ENCODE assay signal across 10 mouse cellular contexts in the genomic region with DNA sequence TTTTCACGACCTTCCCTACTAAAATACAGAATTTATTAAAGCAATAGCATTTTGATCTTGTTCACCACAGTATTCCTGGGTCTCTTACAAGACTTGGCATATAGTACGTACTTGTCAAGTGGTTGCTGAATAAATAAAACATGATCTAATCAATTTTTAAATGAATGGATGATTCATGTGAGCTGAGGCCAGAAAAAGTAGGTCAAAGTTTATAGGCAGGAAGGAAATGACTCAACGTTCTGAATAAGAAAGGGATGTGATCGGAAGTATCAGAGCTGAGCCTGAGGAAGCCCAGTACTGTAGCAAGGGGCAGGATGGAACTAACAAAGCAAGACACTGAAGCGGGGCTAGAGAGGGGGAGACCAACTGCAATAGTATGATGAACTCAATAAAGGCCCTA.
DNase-seq lines count a peak whose midpoint lies in the region; ATAC-seq and TF ChIP-seq lines count a peak whose summit lies in the region.
"Had no signal": no experiment of that assay in that cellular context is flagged by ENCODE, and none has a peak within 500 bp of the region (broad histone marks: within the 10 kb centered on the region; RNA-seq: fewer than 3 reads in every experiment).

No protein-coding gene starts in this region.

- H3K27me3 ChIP-seq in lung, embryonic 14.5 days (ENCODE audit: insufficient read depth, low read length): no peaks in the 10 kb centered on the region
- H3K27me3 ChIP-seq in lung, postnatal 0 days (replicated peaks; ENCODE audit: insufficient read depth, low read length): no peaks in the 10 kb centered on the region
- no peaks in the 10 kb centered on the region for H3K27me3 ChIP-seq in intestine, embryonic 15.5 days (replicated peaks)
- no peaks in the 10 kb centered on the region for H3K27me3 ChIP-seq in forebrain, postnatal 0 days (ENCODE audit: insufficient read depth, low read length)
- H3K27me3 ChIP-seq: limb, embryonic 13.5 days had no signal

- peak; percentile 38 for DNase-seq in gastrocnemius, adult 18-20 months (ENCODE audit: low spot score)
- no peak for DNase-seq in gastrocnemius, adult 8-10 months (ENCODE audit: low spot score in 2 of 2)
- peak; percentile 41 for DNase-seq in lung, embryonic 14.5 days
- no peak for DNase-seq in lung, adult 2 months
- DNase-seq in lung, postnatal 0 days (ENCODE audit: low spot score): peak; percentile 65
- DNase-seq in spleen, postnatal 36 days (ENCODE audit: low spot score in 2 of 2): no peak
- DNase-seq in forebrain, postnatal 0 days: no peak
- DNase-seq: cerebellum, adult 2 months had no signal

- H3K27ac ChIP-seq in lung, embryonic 14.5 days (ENCODE audit: low read depth): no peak overlapping the region
- no peak overlapping the region for H3K27ac ChIP-seq in lung, postnatal 0 days (ENCODE audit: low read length)
- no peak overlapping the region for H3K27ac ChIP-seq in intestine, embryonic 15.5 days
- H3K27ac ChIP-seq in forebrain, postnatal 0 days (ENCODE audit: low read depth, low read length): no peak overlapping the region
- H3K27ac ChIP-seq: limb, embryonic 13.5 days had no signal

- H3K4me2 ChIP-seq in lung, embryonic 14.5 days: no peak overlapping the region
- no peak overlapping the region for H3K4me2 ChIP-seq in lung, postnatal 0 days (replicated peaks; ENCODE audit: low read depth, low read length)
- H3K4me2 ChIP-seq in intestine, embryonic 15.5 days (replicated peaks): no peak overlapping the region
- H3K4me2 ChIP-seq in forebrain, postnatal 0 days (ENCODE audit: low read depth): no peak overlapping the region
- H3K4me2 ChIP-seq: limb, embryonic 13.5 days had no signal

- WGBS in lung, embryonic 14.5 days: 71% methylated on average over 5 of the region's 5 CpGs
- WGBS in lung, adult 2 months: 23% methylated on average over 5 of the region's 5 CpGs
- WGBS in lung, postnatal 0 days: 55% methylated on average over 5 of the region's 5 CpGs
- 73% methylated on average over 5 of the region's 5 CpGs for WGBS in intestine, embryonic 15.5 days
- 78% methylated on average over 5 of the region's 5 CpGs for WGBS in forebrain, postnatal 0 days

- no peaks in the 10 kb centered on the region for H3K36me3 ChIP-seq in lung, embryonic 14.5 days (ENCODE audit: insufficient read depth)
- no peaks in the 10 kb centered on the region for H3K36me3 ChIP-seq in lung, postnatal 0 days (ENCODE audit: insufficient read depth, low read length)
- H3K36me3 ChIP-seq in intestine, embryonic 15.5 days: no peaks in the 10 kb centered on the region
- H3K36me3 ChIP-seq in forebrain, postnatal 0 days (ENCODE audit: insufficient read depth): no peaks in the 10 kb centered on the region

- no peak for TF ChIP-seq POLR2A in lung, adult 2 months (IDR thresholded peaks at IDR 0.05; ENCODE audit: borderline replicate concordance, extremely low read depth, low read depth, low read length)

- no peak for TF ChIP-seq CTCF in lung, embryonic 14.5 days (IDR thresholded peaks at IDR 0.05; ENCODE audit: low read depth)
- no peak for TF ChIP-seq CTCF in lung, adult 2 months (IDR thresholded peaks at IDR 0.05; ENCODE audit: insufficient read depth, low read length)
- no peak for TF ChIP-seq CTCF in lung, postnatal 0 days (IDR thresholded peaks at IDR 0.05)
- TF ChIP-seq CTCF in forebrain, postnatal 0 days (IDR thresholded peaks at IDR 0.05; ENCODE audit: low read depth): no peak

- no peak overlapping the region for H3K4me3 ChIP-seq in lung, embryonic 14.5 days (ENCODE audit: low read depth, low read length)
- no peak overlapping the region for H3K4me3 ChIP-seq in lung, adult 2 months (replicated peaks; ENCODE audit: extremely low read depth, low read depth, low read length)
- H3K4me3 ChIP-seq in lung, postnatal 0 days (ENCODE audit: low read depth, low read length): no peak overlapping the region
- H3K4me3 ChIP-seq in intestine, embryonic 15.5 days (replicated peaks): no peak overlapping the region
- H3K4me3 ChIP-seq in forebrain, postnatal 0 days (ENCODE audit: low read depth, low read length): no peak overlapping the region
- H3K4me3 ChIP-seq: limb, embryonic 13.5 days had no signal

- H3K9me3 ChIP-seq in lung, embryonic 14.5 days (ENCODE audit: low read depth, low read length): no peaks in the 10 kb centered on the region
- H3K9me3 ChIP-seq in lung, postnatal 0 days (ENCODE audit: low read length): no peaks in the 10 kb centered on the region
- H3K9me3 ChIP-seq in intestine, embryonic 15.5 days: no peaks in the 10 kb centered on the region
- H3K9me3 ChIP-seq in forebrain, postnatal 0 days (ENCODE audit: low read length): no peaks in the 10 kb centered on the region
- H3K9me3 ChIP-seq: limb, embryonic 13.5 days had no signal

- TF ChIP-seq EP300 in lung, postnatal 0 days (IDR thresholded peaks at IDR 0.05): peak; percentile 88

- no peak overlapping the region for H3K9ac ChIP-seq in lung, embryonic 14.5 days
- H3K9ac ChIP-seq in lung, postnatal 0 days (replicated peaks; ENCODE audit: low read depth): no peak overlapping the region
- H3K9ac ChIP-seq in intestine, embryonic 15.5 days: no peak overlapping the region
- H3K9ac ChIP-seq in forebrain, postnatal 0 days: no peak overlapping the region
- H3K9ac ChIP-seq: limb, embryonic 13.5 days had no signal

- ATAC-seq in lung, embryonic 14.5 days (ENCODE audit: insufficient read depth): no peak
- ATAC-seq in lung, postnatal 0 days: peak; percentile 86
- no peak for ATAC-seq in intestine, embryonic 15.5 days
- no peak for ATAC-seq in forebrain, postnatal 0 days

- H3K4me1 ChIP-seq in lung, embryonic 14.5 days (ENCODE audit: insufficient read depth): peaks cover 3% of the 10 kb centered on the region; the same call in 1 of the 2 replicates
- H3K4me1 ChIP-seq in lung, adult 2 months (ENCODE audit: control insufficient read depth, insufficient read depth, low read length): peaks cover 3% of the 10 kb centered on the region; the same call in 1 of the 2 replicates
- H3K4me1 ChIP-seq in lung, postnatal 0 days (ENCODE audit: insufficient read depth, low read depth, low read length): no peaks in the 10 kb centered on the region
- no peaks in the 10 kb centered on the region for H3K4me1 ChIP-seq in intestine, embryonic 15.5 days (replicated peaks)
- H3K4me1 ChIP-seq in forebrain, postnatal 0 days (ENCODE audit: insufficient read depth): no peaks in the 10 kb centered on the region
- H3K4me1 ChIP-seq: limb, embryonic 13.5 days had no signal

Comparison
In these comparisons a context has a peak if more than half of its experiments do, and no peak if none do; other contexts are left out.
1. DNase-seq: peak in gastrocnemius, adult 18-20 months (single experiment), lung, embryonic 14.5 days (single experiment) and lung, postnatal 0 days (single experiment); none in gastrocnemius, adult 8-10 months (0 of 2), lung, adult 2 months (single experiment), spleen, postnatal 36 days (0 of 2) and forebrain, postnatal 0 days (single experiment).